16 mouse cellular contexts compared by ENCODE assay signal in the genomic region with DNA sequence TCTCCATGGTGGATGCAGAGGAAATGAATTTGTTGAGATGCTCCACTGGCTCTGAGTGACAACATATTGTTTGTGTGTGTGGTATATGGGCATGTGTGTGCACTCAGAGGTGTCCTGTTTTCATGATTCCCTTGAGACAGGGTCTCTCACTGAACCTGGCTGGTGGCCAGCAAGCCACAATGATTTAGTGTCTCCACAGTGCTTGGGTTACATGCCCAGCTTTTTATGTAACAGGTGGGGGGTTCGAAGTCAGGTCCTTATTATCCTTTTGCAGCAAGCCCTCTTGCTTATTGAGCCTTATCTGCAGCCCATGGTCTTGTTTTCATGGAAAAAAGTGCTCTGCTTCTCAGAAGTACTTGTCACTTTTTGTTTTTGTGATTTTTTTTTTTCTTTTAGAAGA.
"Had no signal": no experiment of that assay in that cellular context is flagged by ENCODE, and none has a peak within 500 bp of the region (broad histone marks: within the 10 kb centered on the region; RNA-seq: fewer than 3 reads in every experiment).

No protein-coding gene starts in this region.

- H3K4me2 ChIP-seq: intestine, embryonic 15.5 days; liver, embryonic 11.5 days; liver, embryonic 15.5 days; lung, embryonic 14.5 days; midbrain, embryonic 11.5 days; neural tube, embryonic 12.5 days had no signal

- H3K27me3 ChIP-seq: intestine, embryonic 15.5 days; liver, embryonic 15.5 days; megakaryocyte, embryonic 14.5 days; neural tube, embryonic 12.5 days had no signal

- H3K9ac ChIP-seq: intestine, embryonic 15.5 days; liver, embryonic 15.5 days; lung, embryonic 14.5 days; neural tube, embryonic 12.5 days had no signal

- H3K9me3 ChIP-seq: intestine, embryonic 15.5 days; liver, embryonic 15.5 days; neural tube, embryonic 12.5 days had no signal

- ATAC-seq: intestine, embryonic 15.5 days had no signal

- H3K27ac ChIP-seq: intestine, embryonic 15.5 days; limb, embryonic 10.5 days; liver, embryonic 15.5 days; macrophage; neural tube, embryonic 12.5 days had no signal

- H3K4me3 ChIP-seq: intestine, embryonic 15.5 days; limb, embryonic 10.5 days; liver, embryonic 15.5 days; megakaryocyte, embryonic 14.5 days; neural tube, embryonic 12.5 days had no signal

- H3K4me1 ChIP-seq: intestine, embryonic 15.5 days; limb, embryonic 10.5 days; liver, embryonic 15.5 days; megakaryocyte, embryonic 14.5 days; neural tube, embryonic 12.5 days had no signal

- H3K36me3 ChIP-seq: intestine, embryonic 15.5 days; limb, embryonic 10.5 days; liver, embryonic 15.5 days; neural tube, embryonic 12.5 days had no signal

- DNase-seq: kidney, adult 18-20 months; kidney, postnatal 10 days; kidney, postnatal 4 days; lung, embryonic 14.5 days; lung, postnatal 10 days; spleen, adult 18-20 months; thymus, adult 18-20 months; thymus, postnatal 14 days had no signal
